Mouse (Mus musculus) stomach, postnatal 0 days (tissue): Measurements from ENCODE around the gene Ajap1.

ENCODE experiments used
- CTCF ChIP-seq: IDR thresholded peaks from 2 replicates; pipeline ENCODE4 v1.5.1; 2016; ENCODE audit warnings: antibody characterized with exemption, low read depth, mild to moderate bottlenecking, moderate library complexity
- EP300 ChIP-seq: optimal IDR thresholded peaks from 2 replicates; pipeline ENCODE3; 2016; ENCODE audit warnings: antibody characterized with exemption

GRCm38 (mm10) chr4:153357539-153358242 is 124.9 kb downstream of the Ajap1 start:
- TF ChIP-seq CTCF, result no peak
- TF ChIP-seq EP300, result no peak
